Mouse (Mus musculus) adrenal gland (tissue): ENCODE data around the gene Scamp1.
"Not testable (repeated sequence)": the region's sequence is repeated elsewhere in the genome, so short reads cannot be mapped to it uniquely, and the experiment has no call there.

Source experiments
- intact Hi-C: fragments of 180-260 bp; cut with DNase I; formaldehyde crosslinking; loops from one replicate; pipeline ENCODE4 v1.15.1; 2025
- long read RNA-seq, 2 experiments: library from polyadenylated mRNA; unstranded; transcript quantifications; one replicate each; pipeline ENCODE4 v2.0.0; 2020; ENCODE audit warnings: borderline replicate concordance in 1 of 2; ENCODE audit not compliant: insufficient replicate concordance in 1 of 2

Gene Scamp1
- long read RNA-seq, experiment 1, full-length matches to known transcripts: 27 of 35 reads
- long read RNA-seq, experiment 1, partial matches to known transcripts: 1 of 35 reads
- long read RNA-seq, experiment 1, other reads (novel, unspliced or antisense): 7 of 35 reads
- long read RNA-seq, experiment 2, full-length matches to known transcripts: 13 of 23 reads
- long read RNA-seq, experiment 2, partial matches to known transcripts: 2 of 23 reads
- long read RNA-seq, experiment 2, other reads (novel, unspliced or antisense): 8 of 23 reads

- intact Hi-C loops: loop anchor here (2.0 kb wide), 1 partner anchor 73 kb away; the partner anchor contains the start of gene Ap3b1
Observed at GRCm38 (mm10) chr13:94285281-94285871, at the start of gene Scamp1. Scamp1 (minus strand) TSS chr13:94285857.

- intact Hi-C loops: no loop called here
Observed at GRCm38 (mm10) chr13:94330392-94330979, 44.8 kb upstream of the Scamp1 start.

GRCm38 (mm10) chr13:94329005-94329404 lies 43.3 kb upstream of the Scamp1 start:
- intact Hi-C loops: not testable (repeated sequence)

- intact Hi-C loops: no loop called here
Observed at GRCm38 (mm10) chr13:94328063-94328462, 42.4 kb upstream of the Scamp1 start.

- intact Hi-C loops: no loop called here
Observed at GRCm38 (mm10) chr13:94322475-94322874, 36.8 kb upstream of the Scamp1 start.

- intact Hi-C loops: no loop called here
Observed at GRCm38 (mm10) chr13:94321094-94321792, 35.6 kb upstream of the Scamp1 start.

GRCm38 (mm10) chr13:94316975-94317511 lies 31.4 kb upstream of the Scamp1 start:
- intact Hi-C loops: no loop called here

- intact Hi-C loops: not testable (repeated sequence)
Observed at GRCm38 (mm10) chr13:94312812-94313211, 27.2 kb upstream of the Scamp1 start.

GRCm38 (mm10) chr13:94308279-94308678 lies 22.6 kb upstream of the Scamp1 start:
- intact Hi-C loops: no loop called here

GRCm38 (mm10) chr13:94307531-94307930 lies 21.9 kb upstream of the Scamp1 start:
- intact Hi-C loops: no loop called here

GRCm38 (mm10) chr13:94306968-94307289 lies 21.3 kb upstream of the Scamp1 start:
- intact Hi-C loops: no loop called here

- intact Hi-C loops: no loop called here
Observed at GRCm38 (mm10) chr13:94306277-94306967, 20.8 kb upstream of the Scamp1 start.

GRCm38 (mm10) chr13:94300946-94301538 lies 15.4 kb upstream of the Scamp1 start:
- intact Hi-C loops: no loop called here

GRCm38 (mm10) chr13:94300232-94300631 lies 14.6 kb upstream of the Scamp1 start:
- intact Hi-C loops: no loop called here

- intact Hi-C loops: loop anchor here (5.0 kb wide), 1 partner anchor 44 kb away; no protein-coding TSS in a partner anchor
Observed at GRCm38 (mm10) chr13:94298401-94298800, 12.7 kb upstream of the Scamp1 start.

- intact Hi-C loops: loop anchor here (5.0 kb wide), 1 partner anchor 46 kb away; no protein-coding TSS in a partner anchor
Observed at GRCm38 (mm10) chr13:94296371-94296770, 10.7 kb upstream of the Scamp1 start.

- intact Hi-C loops: loop anchor here (5.0 kb wide), 1 partner anchor 46 kb away; no protein-coding TSS in a partner anchor
Observed at GRCm38 (mm10) chr13:94295922-94296321, 10.3 kb upstream of the Scamp1 start.

- intact Hi-C loops: loop anchor here (5.0 kb wide), 1 partner anchor 47 kb away; no protein-coding TSS in a partner anchor
Observed at GRCm38 (mm10) chr13:94294886-94295285, 9.2 kb upstream of the Scamp1 start.

- intact Hi-C loops: no loop called here
Observed at GRCm38 (mm10) chr13:94293911-94294310, 8.3 kb upstream of the Scamp1 start.

- intact Hi-C loops: no loop called here
Observed at GRCm38 (mm10) chr13:94286195-94286594, 538 bp upstream of the Scamp1 start.
